Mouse (Mus musculus) gastrocnemius, postnatal 25 days (tissue): ENCODE measurements at regions not wholly inside any gene's neighbourhood (a gene's known extent, or its start where the extent isn't known, plus 50 kb on each side); places are given as distances from the start of the nearest gene placed in this dataset.

Experiments used
- DNase-seq: peaks from one replicate; pipeline ENCODE4 v3.0.0; 2022

DNA sequence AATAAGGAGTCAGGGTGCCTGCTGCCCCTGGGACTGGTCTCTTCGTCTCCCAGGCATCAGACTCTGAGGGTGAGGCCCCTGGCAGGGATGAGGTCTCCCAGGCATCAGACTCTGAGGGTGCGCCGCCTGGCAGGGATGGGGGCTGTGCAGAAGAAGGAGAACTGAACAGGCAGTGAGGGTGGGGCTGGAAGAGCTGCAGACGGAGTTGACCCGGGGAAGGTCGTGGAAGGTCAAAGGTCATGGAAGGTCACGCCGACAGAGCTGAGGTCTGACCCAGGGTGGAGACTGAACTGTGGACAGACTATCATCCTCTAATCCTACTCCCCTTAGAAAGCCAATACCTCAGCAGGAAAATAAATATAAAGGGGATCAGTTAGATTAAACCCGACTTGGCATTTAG is 50.6 kb upstream of the Grik3 start:
- DNase-seq, result no peak

GRCm38 (mm10) chr4:125437161-125437822 is 53.2 kb upstream of the Grik3 start:
- no peak for DNase-seq

GRCm38 (mm10) chr4:125433511-125433910 is 57.0 kb upstream of the Grik3 start:
- no peak for DNase-seq

DNA sequence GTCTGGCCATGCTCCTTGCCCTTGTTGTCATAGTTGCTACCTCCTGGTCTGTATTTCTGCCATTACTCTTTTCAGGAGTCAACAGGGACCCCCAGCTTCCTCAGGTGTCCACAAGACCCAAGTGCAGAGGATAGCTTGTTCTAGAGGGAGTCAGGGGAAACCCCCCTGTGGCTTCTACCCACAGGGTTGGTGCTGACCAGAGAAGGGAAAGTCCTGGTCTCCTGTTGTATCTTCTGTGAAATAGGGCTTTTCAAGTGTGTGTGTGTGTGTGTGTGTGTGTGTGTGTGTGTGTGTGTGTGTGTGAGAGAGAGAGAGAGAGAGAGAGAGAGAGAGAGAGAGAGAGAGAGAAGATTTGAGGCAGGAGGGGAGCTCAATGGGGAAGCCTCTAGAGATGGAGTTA is 58.9 kb upstream of the Grik3 start:
- no peak for DNase-seq

DNA sequence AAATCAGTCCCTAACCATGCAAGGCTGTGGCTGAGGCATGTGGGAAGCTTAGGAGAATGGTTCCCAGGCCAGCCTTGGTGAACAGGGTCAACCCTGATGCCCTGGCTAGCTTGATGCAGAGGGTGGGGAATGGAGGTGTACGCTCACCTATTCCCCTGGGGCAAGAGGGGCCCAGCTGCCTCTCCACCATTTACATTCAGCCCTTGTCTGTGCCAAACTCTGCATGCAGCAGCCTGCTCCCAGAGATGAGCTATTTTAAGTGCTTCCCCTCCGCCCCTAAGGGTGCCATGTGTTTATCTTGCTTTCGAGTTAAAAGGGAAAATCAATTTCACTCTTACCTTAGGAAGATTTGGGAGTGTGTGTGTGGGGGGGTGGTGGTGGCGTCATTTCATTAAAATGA is 59.7 kb upstream of the Grik3 start:
- DNase-seq, result no peak

DNA sequence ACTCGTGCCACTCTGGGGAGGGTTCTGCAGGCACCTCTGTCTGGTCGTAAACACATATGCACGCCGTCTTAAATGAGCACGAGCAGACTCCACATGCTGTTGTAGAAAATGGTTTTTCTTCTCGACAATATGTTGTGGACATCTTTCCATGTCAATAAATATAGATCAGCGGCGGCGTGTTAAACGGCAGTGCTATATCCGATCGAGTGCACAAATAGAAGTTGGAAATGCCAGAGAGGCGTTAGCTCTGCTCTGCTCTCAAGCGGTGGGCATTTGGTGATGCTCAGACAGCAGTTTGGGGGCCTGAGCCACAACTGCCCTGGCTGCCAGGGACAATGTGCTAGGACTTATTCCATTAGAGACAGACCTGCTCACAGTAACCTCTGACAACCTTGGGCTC is 61.8 kb upstream of the Grik3 start:
- no peak for DNase-seq

DNA sequence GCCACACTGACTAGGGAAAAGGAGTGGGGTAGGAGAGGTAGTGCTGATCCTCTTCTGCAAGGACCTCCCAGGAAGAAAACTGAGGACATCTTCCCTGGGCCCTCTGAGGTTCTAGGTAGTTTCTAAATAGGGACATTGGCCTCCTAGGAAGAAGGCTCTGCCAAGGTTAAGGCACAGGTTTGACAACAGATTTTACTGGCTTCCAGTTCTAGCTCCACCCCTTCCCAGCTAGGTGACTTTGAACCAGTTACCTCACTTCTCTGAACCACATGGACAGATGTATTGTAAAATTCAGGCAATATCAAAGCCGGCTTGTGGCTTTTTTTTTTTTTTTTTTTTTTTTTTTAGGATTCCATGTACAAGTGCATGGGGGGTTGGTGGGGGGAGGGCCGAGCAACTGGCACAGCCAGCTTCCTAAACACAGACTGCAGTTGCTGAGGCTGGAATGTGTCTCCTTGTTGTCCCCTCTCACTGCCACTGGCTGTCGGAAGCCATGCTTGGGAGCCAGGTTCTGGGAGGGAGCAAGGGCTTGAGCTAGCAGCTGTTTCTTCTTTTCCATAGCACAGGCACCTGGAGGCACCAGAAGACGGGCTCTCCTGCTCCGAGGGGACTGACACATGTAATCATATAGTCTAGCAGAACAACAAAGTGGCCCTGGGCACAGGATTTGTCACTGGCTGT is 69.8 kb upstream of the Grik3 start:
- DNase-seq, result no peak

DNA sequence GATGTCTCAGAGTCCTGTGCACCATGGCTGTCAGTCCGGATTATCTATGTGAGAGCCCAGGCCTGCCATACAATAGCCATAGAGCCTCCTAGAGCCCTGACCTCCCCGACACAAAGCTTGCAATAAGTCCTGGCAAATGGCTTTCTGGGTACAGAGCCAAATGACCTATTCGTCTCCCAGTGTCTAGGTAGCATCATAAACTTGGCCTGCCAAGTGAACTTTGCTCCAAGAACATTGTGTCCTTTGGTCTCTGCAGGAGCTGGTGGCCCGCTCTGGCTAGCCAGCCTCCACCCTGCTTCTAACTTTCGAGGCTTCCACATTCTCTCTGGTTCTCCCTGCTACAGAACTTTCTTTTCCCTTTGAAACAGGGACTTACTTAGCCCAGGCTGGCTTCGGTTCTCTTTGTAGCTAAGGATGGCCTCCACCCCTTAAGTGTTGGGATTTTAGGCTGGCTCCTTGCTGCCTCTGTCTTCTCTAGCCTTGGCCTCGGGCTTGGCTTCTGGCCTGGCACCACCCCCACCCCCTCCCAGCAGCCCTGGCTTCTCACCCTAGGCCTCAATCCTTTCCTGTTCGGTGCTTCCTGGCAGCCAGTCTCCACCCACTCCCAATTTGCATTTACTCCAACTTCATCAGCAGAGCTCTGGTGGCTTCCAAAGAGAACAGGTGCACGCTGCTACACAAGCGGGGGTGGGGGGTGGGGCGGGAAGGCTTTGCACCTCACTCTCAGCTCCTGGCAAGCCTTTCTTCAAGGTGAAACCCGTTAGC is 70.8 kb upstream of the Grik3 start:
- no peak for DNase-seq

GRCm38 (mm10) chr4:125415308-125415707 is 75.2 kb upstream of the Grik3 start:
- no peak for DNase-seq

DNA sequence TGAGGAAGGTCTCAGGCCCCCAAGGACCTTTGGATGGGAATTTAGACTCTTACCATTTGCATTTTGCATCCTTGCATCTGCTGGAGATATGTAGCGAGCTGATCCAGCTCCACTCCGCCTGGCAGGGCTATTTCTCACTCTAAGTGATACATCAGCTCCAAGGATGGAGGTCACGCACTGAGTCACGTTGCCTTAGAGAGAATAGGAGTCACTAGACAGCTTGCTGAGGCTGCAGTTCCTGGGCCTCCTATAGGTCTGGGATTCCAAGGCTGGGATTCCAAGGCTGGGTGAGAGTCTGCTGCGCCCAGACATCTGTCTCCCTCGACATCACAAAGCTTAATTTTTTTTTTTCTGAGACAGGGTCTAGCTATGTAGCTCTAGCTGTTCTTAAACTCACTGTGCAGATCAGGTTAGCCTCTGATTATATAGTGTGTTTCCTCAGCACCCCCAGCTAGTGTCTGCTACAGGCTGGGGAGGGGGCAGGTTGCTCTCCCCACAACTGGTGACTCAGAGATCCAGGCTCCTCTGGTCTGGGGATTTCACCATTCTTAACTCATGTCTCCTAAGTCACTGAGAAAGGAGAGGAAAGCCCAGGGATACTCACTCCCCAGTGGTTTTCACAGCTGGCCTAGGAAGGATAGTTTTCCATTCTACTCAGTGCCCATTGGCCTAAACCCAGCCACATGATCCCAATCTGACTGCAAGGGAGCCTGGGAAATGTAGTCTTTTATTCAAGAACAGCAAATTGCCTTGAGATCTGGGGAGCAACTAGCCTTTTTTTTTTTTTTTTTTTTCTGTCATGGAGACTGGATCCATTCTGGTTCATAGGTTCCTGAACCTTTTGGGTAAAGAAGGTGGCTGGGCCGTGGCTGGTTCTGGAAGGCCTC is 76.4 kb upstream of the Grik3 start:
- DNase-seq, result no peak

DNA sequence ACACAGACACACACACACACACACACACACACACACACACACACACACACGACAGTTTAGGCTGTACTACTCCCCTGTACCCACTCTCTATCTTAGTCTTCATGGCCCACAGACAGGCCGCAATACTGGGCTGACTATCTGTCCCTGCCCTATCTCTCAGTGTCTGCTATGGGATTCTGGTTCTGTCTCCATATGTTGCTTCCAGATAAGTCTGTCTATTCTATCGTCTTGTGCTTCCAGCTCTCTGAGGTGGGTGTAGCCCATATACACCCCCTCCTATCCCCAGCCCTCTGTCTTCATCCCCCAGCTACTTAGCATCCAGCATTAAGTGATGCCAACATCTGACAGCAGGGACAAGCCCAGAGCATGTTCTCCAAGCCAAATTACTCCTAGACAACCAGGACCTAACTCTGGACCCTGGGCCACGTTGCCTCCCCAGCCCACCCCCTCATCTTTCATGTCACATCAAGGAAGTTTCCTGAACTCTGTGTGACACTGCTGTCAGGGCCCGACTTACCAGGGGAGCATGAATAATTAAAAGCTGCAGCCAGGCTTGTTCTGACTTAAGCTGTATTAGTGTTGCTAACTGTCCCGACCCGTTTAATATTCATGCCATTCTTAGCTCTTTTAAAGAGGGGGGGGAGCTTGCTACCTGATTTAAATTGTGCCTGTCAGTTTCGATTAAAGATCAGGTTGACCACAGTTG is 79.6 kb upstream of the Grik3 start:
- no peak for DNase-seq

DNA sequence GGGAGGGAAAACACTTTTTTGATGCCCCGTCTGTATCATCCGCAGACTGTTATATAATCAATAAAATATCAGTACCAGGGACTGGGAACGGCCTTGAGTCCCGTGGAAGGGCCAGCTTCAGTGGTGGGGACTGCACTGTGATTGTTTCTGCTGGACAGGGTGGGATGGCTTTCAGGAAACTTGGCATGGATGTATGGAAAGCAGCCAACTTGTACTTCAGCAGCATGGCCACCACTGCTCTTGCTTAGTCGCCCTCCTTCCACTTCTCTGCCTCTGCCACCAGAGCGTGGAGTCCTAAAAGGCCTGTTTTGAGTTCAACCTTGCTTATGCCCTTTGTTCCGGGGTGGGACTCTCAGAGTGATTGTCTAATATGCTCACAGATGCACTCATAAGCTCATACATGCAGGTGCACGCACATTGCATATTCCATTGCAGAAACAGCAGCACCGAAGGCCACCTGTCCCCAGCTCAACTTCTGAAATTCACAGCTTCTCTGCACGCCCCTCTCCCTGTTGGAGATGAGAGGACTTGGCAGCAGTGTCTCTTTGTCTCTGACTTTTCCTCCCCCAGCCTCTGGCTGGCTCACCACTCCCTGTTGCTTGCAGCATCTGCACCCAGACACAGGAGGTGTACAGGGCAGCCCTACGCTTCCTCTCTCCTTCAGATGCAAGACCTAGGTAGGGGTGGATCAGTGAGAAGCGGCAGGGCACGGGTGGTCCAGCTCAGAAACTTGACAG is 91.0 kb upstream of the Grik3 start:
- DNase-seq, result no peak

DNA sequence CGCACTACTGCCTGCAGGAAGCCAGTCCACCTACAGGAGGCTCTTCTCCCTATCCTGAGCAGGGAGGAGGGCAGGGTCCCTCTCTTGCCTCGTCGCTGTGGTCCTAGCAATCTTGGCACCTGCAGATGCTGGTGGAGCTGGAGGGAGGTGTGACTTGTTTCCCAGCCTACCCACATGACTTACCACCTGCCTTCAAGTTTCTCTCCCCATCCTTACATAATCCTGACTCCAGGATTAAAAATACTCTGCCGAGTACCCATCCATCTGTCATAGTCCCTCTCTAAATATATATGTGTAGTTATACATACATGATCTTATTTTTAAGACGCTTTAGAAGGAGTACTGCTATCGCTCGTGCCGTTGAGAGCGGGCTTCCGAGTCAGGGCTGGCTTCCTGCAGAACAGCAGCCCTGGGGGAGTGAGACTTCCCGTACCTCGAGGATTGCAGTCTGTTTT is 93.5 kb upstream of the Grik3 start:
- DNase-seq, result no peak

DNA sequence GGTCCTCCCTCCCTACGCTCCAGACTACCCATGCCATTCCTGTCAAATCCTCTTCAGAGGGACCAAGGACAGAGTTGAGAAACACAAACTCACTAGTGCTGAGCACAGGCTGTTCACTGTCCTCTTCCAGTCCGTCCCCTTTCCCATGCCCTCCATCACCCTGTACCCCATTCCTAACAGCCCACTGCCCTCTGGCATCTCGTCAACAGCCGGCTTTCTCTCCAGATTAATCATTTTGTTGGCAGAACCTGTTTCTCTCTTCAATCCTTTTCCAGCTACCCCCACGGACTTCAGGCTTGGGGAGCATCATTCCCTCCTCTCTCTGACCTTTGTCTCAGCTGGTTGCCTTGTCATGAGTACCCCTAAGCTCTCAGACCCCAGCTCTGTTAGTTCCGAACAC is 99.2 kb upstream of the Grik3 start:
- no peak for DNase-seq

DNA sequence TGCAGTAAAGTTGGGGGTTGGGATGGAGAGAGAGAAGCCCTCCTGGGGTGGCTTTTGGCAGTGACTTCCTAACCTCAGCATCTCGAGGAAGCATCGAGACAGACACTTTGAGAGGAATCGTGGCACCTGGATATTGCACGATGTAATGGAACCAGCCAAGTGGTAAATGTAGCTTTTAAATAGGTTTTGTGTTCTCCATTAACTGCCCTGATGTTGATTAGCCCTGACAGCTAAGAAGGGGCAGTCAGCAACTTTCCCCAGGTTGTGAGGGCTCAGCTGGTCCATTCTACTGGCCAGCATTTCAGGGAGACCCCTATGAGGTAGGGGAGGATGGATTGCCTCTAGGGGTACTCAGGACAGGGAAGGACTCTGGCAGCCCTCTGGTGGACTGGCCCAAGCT is 104.7 kb upstream of the Grik3 start:
- DNase-seq, result no peak

DNA sequence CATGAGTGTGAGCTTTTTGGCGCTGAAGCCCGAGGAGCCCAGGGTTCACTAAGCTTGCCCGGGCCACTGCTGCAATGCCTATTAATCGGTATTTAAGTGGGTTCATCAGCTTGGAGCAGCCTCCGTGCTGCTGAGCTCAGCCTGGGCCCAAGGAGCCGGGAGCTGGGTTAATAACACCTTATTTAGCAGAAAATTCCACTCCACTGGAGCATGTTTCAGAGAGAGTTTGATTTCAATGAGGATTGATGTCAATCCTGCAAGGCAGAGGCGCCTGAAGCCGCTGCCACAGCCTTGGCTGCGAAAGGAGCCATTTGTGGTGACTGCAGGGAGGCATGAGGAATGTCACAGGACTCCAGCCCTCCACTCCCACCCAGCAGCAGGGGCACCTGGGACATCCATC is 126.5 kb upstream of the Grik3 start:
- DNase-seq, result no peak

- DNase-seq, result no peak
Observed at GRCm38 (mm10) chr4:125361611-125362520, 128.6 kb upstream of the Grik3 start.

DNA sequence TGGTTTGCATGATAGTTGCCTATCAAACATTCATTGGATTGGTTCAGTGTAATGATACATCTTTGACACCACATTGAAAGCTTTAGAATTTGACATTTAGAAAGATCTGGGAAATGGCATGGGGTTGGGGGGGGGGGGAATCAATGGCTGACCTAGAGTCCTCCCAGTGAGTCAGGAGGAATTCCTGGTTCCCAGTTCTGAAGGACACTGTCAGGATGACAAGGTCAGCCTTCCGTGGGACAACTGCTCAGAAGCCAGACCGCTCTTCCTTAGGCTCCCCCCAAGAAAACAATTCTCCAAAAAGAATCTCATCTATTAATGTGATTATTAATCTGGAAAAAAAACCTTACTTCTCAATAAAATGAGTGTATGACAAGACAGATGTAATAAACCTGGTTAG is 132.1 kb upstream of the Grik3 start:
- DNase-seq, result no peak

GRCm38 (mm10) chr4:125356441-125356840 is 134.1 kb upstream of the Grik3 start:
- DNase-seq, result no peak

GRCm38 (mm10) chr4:125354742-125355141 is 135.8 kb upstream of the Grik3 start:
- DNase-seq, result no peak
